Mouse (Mus musculus) frontal cortex, postnatal 10 days (tissue): ENCODE results near the gene Wscd2.
"Not testable (repeated sequence)": the region's sequence is repeated elsewhere in the genome, so short reads cannot be mapped to it uniquely, and the experiment has no call there.

Experiments used
- DNase-seq, 2 experiments: peaks; one replicate each; pipeline ENCODE4 v3.0.0; 2022; ENCODE audit warnings: low spot score in 2 of 2, mixed read lengths in 1 of 2

Gene Wscd2

GRCm38 (mm10) chr5:113583424-113584162 is 93.5 kb downstream of the Wscd2 start:
- no peak for DNase-seq

- DNase-seq, result no peak
These were observed 94.3 kb downstream of the Wscd2 start for GRCm38 (mm10) chr5:113584439-113584838.

- DNase-seq, result not testable (repeated sequence)
These were observed 95.7 kb downstream of the Wscd2 start for GRCm38 (mm10) chr5:113585619-113586457.

- DNase-seq, result not testable (repeated sequence)
These were observed 96.3 kb downstream of the Wscd2 start for GRCm38 (mm10) chr5:113586458-113586849.

- DNase-seq, result no peak
These were observed 100.0 kb downstream of the Wscd2 start for GRCm38 (mm10) chr5:113590010-113590640.

- DNase-seq, result no peak
These were observed 101.0 kb downstream of the Wscd2 start for GRCm38 (mm10) chr5:113591166-113591565.

- DNase-seq, result peak; percentile 75 to 84
These were observed 101.7 kb downstream of the Wscd2 start for GRCm38 (mm10) chr5:113591751-113592230.

- no peak for DNase-seq
These were observed 104.0 kb downstream of the Wscd2 start for GRCm38 (mm10) chr5:113593911-113594705.

GRCm38 (mm10) chr5:113596252-113596651 is 106.1 kb downstream of the Wscd2 start:
- DNase-seq, result no peak

- no peak for DNase-seq
These were observed 106.7 kb downstream of the Wscd2 start for GRCm38 (mm10) chr5:113596780-113597353.

GRCm38 (mm10) chr5:113600181-113600580 is 110.0 kb downstream of the Wscd2 start:
- DNase-seq, result no peak

- no peak for DNase-seq
These were observed 110.7 kb downstream of the Wscd2 start for GRCm38 (mm10) chr5:113600803-113601202.

- DNase-seq, result no peak
These were observed 113.3 kb downstream of the Wscd2 start for GRCm38 (mm10) chr5:113603471-113603870.

- no peak for DNase-seq
These were observed 114.6 kb downstream of the Wscd2 start for GRCm38 (mm10) chr5:113604758-113605157.

GRCm38 (mm10) chr5:113606121-113606520 is 116.0 kb downstream of the Wscd2 start:
- no peak for DNase-seq

GRCm38 (mm10) chr5:113606961-113607785 is 117.0 kb downstream of the Wscd2 start:
- DNase-seq, result no peak

- DNase-seq, result no peak
These were observed 117.9 kb downstream of the Wscd2 start for GRCm38 (mm10) chr5:113607941-113608431.

- no peak for DNase-seq
These were observed 118.4 kb downstream of the Wscd2 start for GRCm38 (mm10) chr5:113608511-113608910.

- no peak for DNase-seq
These were observed 119.8 kb downstream of the Wscd2 start for GRCm38 (mm10) chr5:113609891-113610290.

- no peak for DNase-seq
These were observed 120.4 kb downstream of the Wscd2 start for GRCm38 (mm10) chr5:113610490-113610889.
